In genomic region chr1:179198517-179199200, GRCm38 (mm10) we compare ENCODE assay signal across 14 mouse cellular contexts.
DNase-seq lines count a peak whose midpoint lies in the region; ATAC-seq and TF ChIP-seq lines count a peak whose summit lies in the region.
"Had no signal": no experiment of that assay in that cellular context is flagged by ENCODE, and none has a peak within 500 bp of the region (broad histone marks: within the 10 kb centered on the region; RNA-seq: fewer than 3 reads in every experiment).

No protein-coding gene starts in this region.

- no peaks in the 10 kb centered on the region for H3K9me3 ChIP-seq in heart, embryonic 14.5 days (ENCODE audit: control insufficient read depth, low read length)
- H3K9me3 ChIP-seq in stomach, embryonic 14.5 days (ENCODE audit: control insufficient read depth, low read depth, low read length): no peaks in the 10 kb centered on the region
- no peaks in the 10 kb centered on the region for H3K9me3 ChIP-seq in stomach, postnatal 0 days (ENCODE audit: control insufficient read depth, low read length)
- H3K9me3 ChIP-seq in hindbrain, embryonic 14.5 days (ENCODE audit: control insufficient read depth, low read length): no peaks in the 10 kb centered on the region
- H3K9me3 ChIP-seq: G1E; neural tube, embryonic 12.5 days had no signal

- H3K4me2 ChIP-seq in heart, embryonic 14.5 days (ENCODE audit: low read length): no peak overlapping the region
- no peak overlapping the region for H3K4me2 ChIP-seq in stomach, embryonic 14.5 days (replicated peaks; ENCODE audit: low read depth, low read length)
- no peak overlapping the region for H3K4me2 ChIP-seq in stomach, postnatal 0 days (replicated peaks; ENCODE audit: low read depth)
- H3K4me2 ChIP-seq in hindbrain, embryonic 14.5 days (replicated peaks): no peak overlapping the region
- H3K4me2 ChIP-seq: midbrain, embryonic 11.5 days; neural tube, embryonic 12.5 days had no signal

- no peak overlapping the region for H3K9ac ChIP-seq in heart, embryonic 14.5 days (ENCODE audit: low read length)
- no peak overlapping the region for H3K9ac ChIP-seq in stomach, embryonic 14.5 days (replicated peaks; ENCODE audit: low read depth, low read length)
- no peak overlapping the region for H3K9ac ChIP-seq in stomach, postnatal 0 days (ENCODE audit: low read length)
- H3K9ac ChIP-seq in hindbrain, embryonic 14.5 days: no peak overlapping the region
- H3K9ac ChIP-seq: liver, embryonic 14.5 days; neural tube, embryonic 12.5 days had no signal

- DNase-seq in heart, adult 9 months (ENCODE audit: low spot score in 2 of 2): no peak
- no peak for DNase-seq in stomach, postnatal 0 days (ENCODE audit: low spot score)
- no peak for DNase-seq in hindbrain, embryonic 14.5 days (ENCODE audit: low spot score)
- no peak for DNase-seq in right cerebral cortex, adult 18-20 months
- DNase-seq: adrenal gland, postnatal 25 days; cerebellum, adult 11-12 months; gastrocnemius, postnatal 36 days had no signal

- H3K36me3 ChIP-seq in heart, embryonic 14.5 days (ENCODE audit: control insufficient read depth, insufficient read depth, low read length): no peaks in the 10 kb centered on the region
- H3K36me3 ChIP-seq in stomach, embryonic 14.5 days (ENCODE audit: control insufficient read depth, insufficient read depth, low read length): no peaks in the 10 kb centered on the region
- H3K36me3 ChIP-seq in stomach, postnatal 0 days (ENCODE audit: control insufficient read depth, insufficient read depth, low read length): no peaks in the 10 kb centered on the region
- no peaks in the 10 kb centered on the region for H3K36me3 ChIP-seq in hindbrain, embryonic 14.5 days (replicated peaks; ENCODE audit: control insufficient read depth, insufficient read depth)
- H3K36me3 ChIP-seq: G1E; neural tube, embryonic 12.5 days had no signal

- ATAC-seq in heart, embryonic 14.5 days (ENCODE audit: insufficient number of reproducible peaks, insufficient read depth, low FRiP score, low read depth): no peak
- ATAC-seq in stomach, embryonic 14.5 days (ENCODE audit: insufficient number of reproducible peaks, insufficient read depth, low FRiP score, low read depth): no peak
- ATAC-seq in stomach, postnatal 0 days (ENCODE audit: low FRiP score, low TSS enrichment): no peak
- no peak for ATAC-seq in hindbrain, embryonic 14.5 days (ENCODE audit: low FRiP score)

- H3K4me3 ChIP-seq in heart, embryonic 14.5 days (ENCODE audit: control insufficient read depth in 1 of 2, insufficient read depth in 1 of 2, low read depth in 1 of 2, low read length in 2 of 2): no peak overlapping the region
- no peak overlapping the region for H3K4me3 ChIP-seq in stomach, embryonic 14.5 days (ENCODE audit: low read depth, low read length)
- no peak overlapping the region for H3K4me3 ChIP-seq in stomach, postnatal 0 days (ENCODE audit: low read depth, low read length)
- no peak overlapping the region for H3K4me3 ChIP-seq in embryonic fibroblast, embryonic 13.5 days (ENCODE audit: insufficient read depth, low read length)
- H3K4me3 ChIP-seq in hindbrain, embryonic 14.5 days (replicated peaks; ENCODE audit: low read length): no peak overlapping the region
- H3K4me3 ChIP-seq: neural tube, embryonic 12.5 days had no signal

- TF ChIP-seq CTCF in stomach, postnatal 0 days (IDR thresholded peaks at IDR 0.05; ENCODE audit: low read depth): no peak
- TF ChIP-seq CTCF in embryonic fibroblast, embryonic 13.5 days (IDR thresholded peaks at IDR 0.05; ENCODE audit: borderline replicate concordance, insufficient read depth, low read length): no peak

- H3K4me1 ChIP-seq in heart, embryonic 14.5 days (ENCODE audit: control insufficient read depth in 2 of 2, insufficient read depth in 2 of 2, low read length in 2 of 2): peaks cover 0 to 8% of the 10 kb centered on the region in 2 experiments; a peak in 2 of 4 replicates
- H3K4me1 ChIP-seq in stomach, embryonic 14.5 days (ENCODE audit: control insufficient read depth, insufficient read depth, low read length): peaks cover 15% of the 10 kb centered on the region; the same call in 1 of the 2 replicates
- no peaks in the 10 kb centered on the region for H3K4me1 ChIP-seq in stomach, postnatal 0 days (replicated peaks; ENCODE audit: control insufficient read depth, insufficient read depth)
- H3K4me1 ChIP-seq in embryonic fibroblast, embryonic 13.5 days (ENCODE audit: control insufficient read depth, insufficient read depth, low read length): peaks cover 9% of the 10 kb centered on the region
- H3K4me1 ChIP-seq in hindbrain, embryonic 14.5 days (replicated peaks; ENCODE audit: control insufficient read depth, insufficient read depth, low read length): 0 out of 2 replicates have a peak, but pooled peaks cover 3% of the 10 kb centered on the region

- H3K27me3 ChIP-seq in heart, embryonic 14.5 days (ENCODE audit: control insufficient read depth, insufficient read depth, low read length): no peaks in the 10 kb centered on the region
- H3K27me3 ChIP-seq in stomach, embryonic 14.5 days (ENCODE audit: control insufficient read depth, insufficient read depth, low read length): no peaks in the 10 kb centered on the region
- H3K27me3 ChIP-seq in stomach, postnatal 0 days (ENCODE audit: control insufficient read depth, insufficient read depth, low read length): no peaks in the 10 kb centered on the region
- H3K27me3 ChIP-seq in hindbrain, embryonic 14.5 days (ENCODE audit: control insufficient read depth, insufficient read depth, low read length): no peaks in the 10 kb centered on the region
- H3K27me3 ChIP-seq: neural tube, embryonic 12.5 days had no signal

- peak overlapping the region; percentile 10 to 17; a peak in 1 of 4 replicates for H3K27ac ChIP-seq in heart, embryonic 14.5 days (replicated peaks in 1 of 2; ENCODE audit: control insufficient read depth in 1 of 2, insufficient read depth in 1 of 2, low read depth in 2 of 2, low read length in 2 of 2)
- H3K27ac ChIP-seq in stomach, embryonic 14.5 days (ENCODE audit: low read length): peak overlapping the region; percentile 72; the same call in 1 of the 2 replicates
- no peak overlapping the region for H3K27ac ChIP-seq in stomach, postnatal 0 days (replicated peaks)
- H3K27ac ChIP-seq in embryonic fibroblast, embryonic 13.5 days (ENCODE audit: insufficient read depth, low read length): peak overlapping the region; percentile 55
- H3K27ac ChIP-seq in hindbrain, embryonic 14.5 days: no peak overlapping the region
- H3K27ac ChIP-seq: liver, embryonic 14.5 days; neural tube, embryonic 12.5 days had no signal

- TF ChIP-seq POLR2A in embryonic fibroblast, embryonic 13.5 days (IDR thresholded peaks at IDR 0.05; ENCODE audit: low read depth, low read length): no peak

- 82% methylated on average over 9 of the region's 9 CpGs for WGBS in heart, embryonic 14.5 days
- 81% methylated on average over 9 of the region's 9 CpGs for WGBS in stomach, embryonic 14.5 days
- WGBS in stomach, postnatal 0 days: 84% methylated on average over 9 of the region's 9 CpGs
- 91% methylated on average over 9 of the region's 9 CpGs for WGBS in hindbrain, embryonic 14.5 days

- TF ChIP-seq EP300 in stomach, postnatal 0 days (optimal IDR thresholded peaks at IDR 0.05): no peak

Comparison
In these comparisons a context has a peak if more than half of its experiments do, and no peak if none do; other contexts are left out.
1. H3K27ac ChIP-seq: peak in heart, embryonic 14.5 days (2 of 2), stomach, embryonic 14.5 days (single experiment) and embryonic fibroblast, embryonic 13.5 days (single experiment); none in stomach, postnatal 0 days (single experiment) and hindbrain, embryonic 14.5 days (single experiment).